Mouse (Mus musculus) brown adipose tissue, adult 24 weeks (tissue): ENCODE results near the gene 2410015M20Rik. TPM values are rescaled to one million over a fixed set of nuclear protein-coding genes. Genes with fewer than 3 reads are reported as not detected.

Experiments
- H3K27ac ChIP-seq: fragments of 200-500 bp; replicated peaks from 2 replicates; pipeline ENCODE4 v1.5.1; 2012; ENCODE audit warnings: low read depth, mild to moderate bottlenecking, low read length
- H3K4me1 ChIP-seq: fragments of 200-500 bp; 2 replicates; pipeline ENCODE4 v1.6.1; 2012; ENCODE audit warnings: low read length, mixed read lengths; ENCODE audit not compliant: control insufficient read depth, insufficient read depth, insufficient read length
- H3K4me3 ChIP-seq: fragments of 200-500 bp; 2 replicates; pipeline ENCODE4 v1.5.1; 2012; ENCODE audit warnings: low read depth, mild to moderate bottlenecking, low read length, moderate library complexity; ENCODE audit not compliant: insufficient read depth
- polyA plus RNA-seq: library from polyadenylated mRNA; stranded (reverse); fragments of >200 nt; gene quantifications from 2 replicates; pipeline ENCODE4 v1.2.4, GENCODE M21; 2012; ENCODE audit not compliant: missing spikeins, insufficient read depth, insufficient read length

2410015M20Rik gene
- polyA plus RNA-seq, 1 experiment = 715 TPM

GRCm38 (mm10) chr17:56566293-56566692 is 43.3 kb downstream of the 2410015M20Rik start:
- Histone ChIP-seq H3K4me3 (no peak overlapping the region), H3K27ac (no peak overlapping the region), H3K4me1 (no peaks in the 10 kb centered on the region)

- no peak overlapping the region for H3K27ac ChIP-seq
- no peak overlapping the region for H3K4me3 ChIP-seq
- H3K4me1 ChIP-seq = no peaks in the 10 kb centered on the region
Measured at GRCm38 (mm10) chr17:56561866-56562265, 47.7 kb downstream of the 2410015M20Rik start.

- no peak overlapping the region for H3K4me3 ChIP-seq
Measured at GRCm38 (mm10) chr17:56560131-56560530, 49.4 kb downstream of the 2410015M20Rik start.

GRCm38 (mm10) chr17:56559386-56559785 is 50.2 kb downstream of the 2410015M20Rik start:
- H3K4me3 ChIP-seq = no peak overlapping the region
- H3K4me1 ChIP-seq = no peaks in the 10 kb centered on the region
- H3K27ac ChIP-seq = no peak overlapping the region

More at GRCm38 (mm10) chr17:56560131-56560530, 49.4 kb downstream of the 2410015M20Rik start:
- no peak overlapping the region for H3K27ac ChIP-seq
- H3K4me1 ChIP-seq = no peaks in the 10 kb centered on the region

GRCm38 (mm10) chr17:56558448-56558847 is 51.1 kb downstream of the 2410015M20Rik start:
- Histone ChIP-seq H3K27ac (no peak overlapping the region), H3K4me1 (no peaks in the 10 kb centered on the region), H3K4me3 (no peak overlapping the region)

Other genes starting within 250 kb of the 2410015M20Rik start
- gene Ptprs, start 133.3 kb downstream of the 2410015M20Rik start, polyA plus RNA-seq = 10.3 and 10.7 TPM in 2 replicates
- gene Znrf4, start 97.3 kb downstream of the 2410015M20Rik start, polyA plus RNA-seq = not detected in 2 replicates
- gene Gm20219, start 55.4 kb downstream of the 2410015M20Rik start, polyA plus RNA-seq = not detected in 2 replicates
- gene Safb2, start 25.2 kb downstream of the 2410015M20Rik start, polyA plus RNA-seq = 29.9 and 46.1 TPM in 2 replicates
- 38.6 and 51.6 TPM in 2 replicates for gene Safb, start 24.9 kb downstream of the 2410015M20Rik start, polyA plus RNA-seq
- gene Rpl36, start 3.6 kb upstream of the 2410015M20Rik start, polyA plus RNA-seq = 638 and 747 TPM in 2 replicates
- 105 and 121 TPM in 2 replicates for gene Lonp1, start 17.1 kb upstream of the 2410015M20Rik start, polyA plus RNA-seq
- not detected in 2 replicates for gene Catsperd, start 18.4 kb upstream of the 2410015M20Rik start, polyA plus RNA-seq
- 16.4 and 17.4 TPM in 2 replicates for gene Ranbp3, start 63.5 kb upstream of the 2410015M20Rik start, polyA plus RNA-seq
- gene Ndufa11, start 108.0 kb upstream of the 2410015M20Rik start, polyA plus RNA-seq = 597 and 872 TPM in 2 replicates
- gene Vmac, start 108.3 kb upstream of the 2410015M20Rik start, polyA plus RNA-seq = 9.9 and 13.8 TPM in 2 replicates
- 5.1 and 7.5 TPM in 2 replicates for gene Nrtn, start 147.8 kb upstream of the 2410015M20Rik start, polyA plus RNA-seq
- gene Dus3l, start 155.0 kb upstream of the 2410015M20Rik start, polyA plus RNA-seq = 4.6 and 13.1 TPM in 2 replicates
- gene Prr22, start 160.5 kb upstream of the 2410015M20Rik start, polyA plus RNA-seq = not detected in 2 replicates
- 2.5 and 3.0 TPM in 2 replicates for gene Rfx2, start 221.2 kb upstream of the 2410015M20Rik start, polyA plus RNA-seq